Mouse (Mus musculus): ENCODE results near the gene Bst2. TPM values are rescaled to one million over a fixed set of nuclear protein-coding genes. Genes with fewer than 3 reads are reported as not detected.

Gene Bst2
- polyA plus RNA-seq, 2 experiments: 12.2 to 41.1 TPM

DNA sequence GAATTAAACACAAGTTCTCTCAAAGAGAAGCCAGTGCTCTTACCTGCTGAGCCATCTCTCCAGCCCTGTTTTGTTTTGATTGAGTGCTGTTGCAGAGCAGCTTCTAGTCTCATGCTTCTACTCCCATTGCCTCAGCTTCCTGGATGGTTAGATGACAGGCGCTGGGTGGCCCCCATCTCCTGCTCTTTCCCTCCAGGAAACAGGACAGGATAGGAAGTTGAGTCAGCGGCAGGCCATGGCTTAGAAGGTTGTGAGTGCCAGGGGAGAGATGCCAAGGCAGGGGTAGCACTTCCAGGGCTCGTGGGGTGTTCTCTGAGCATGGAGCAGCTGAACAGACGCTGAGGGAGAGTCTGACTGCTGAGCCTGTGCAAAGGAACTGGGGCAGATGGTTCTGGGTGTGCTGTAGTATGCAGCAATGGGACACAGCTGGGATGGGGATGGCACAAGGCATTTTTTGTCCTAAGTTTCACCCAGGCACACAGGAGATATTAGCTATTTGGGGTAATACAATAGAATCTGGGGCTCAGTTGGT, 40.7 kb upstream of the Bst2 start:
- WGBS (ENCODE audit: insufficient replicate concordance): 39% methylated on average over 4 of the region's 4 CpGs

DNA sequence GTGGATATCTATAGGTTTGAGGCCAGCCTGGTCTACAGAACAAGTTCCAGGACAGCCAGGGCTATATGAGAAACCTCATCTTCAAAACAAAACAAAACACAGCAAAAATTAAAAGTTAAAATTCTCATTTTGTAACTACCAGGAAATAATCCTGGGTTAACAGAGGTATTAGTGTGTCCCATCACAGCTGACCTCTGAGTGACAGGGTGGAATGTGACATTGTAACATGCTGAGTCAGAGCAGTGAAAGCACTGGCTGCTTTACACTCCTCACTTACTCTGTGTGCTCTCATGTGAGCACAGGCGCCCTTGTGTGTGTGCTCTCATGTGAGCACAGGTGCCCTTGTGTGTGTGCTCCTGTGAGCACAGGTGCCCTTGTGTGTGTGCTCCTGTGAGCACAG, 37.8 kb upstream of the Bst2 start:
- Histone ChIP-seq H3K27me3 (ENCODE audit: control insufficient read depth, insufficient read depth, low read length) (no peaks in the 10 kb centered on the region; the same call in 1 of the 2 replicates), H3K4me3 (ENCODE audit: insufficient read depth in 1 of 2, low read depth in 2 of 2, low read length in 2 of 2) (no peak overlapping the region), H3K27ac (no peak overlapping the region), H3K4me2 (ENCODE audit: low read depth) (no peak overlapping the region), H3K36me3 (replicated peaks; ENCODE audit: control insufficient read depth, insufficient read depth, low read depth) (no peaks in the 10 kb centered on the region), H3K9me3 (ENCODE audit: control insufficient read depth, low read length) (no peaks in the 10 kb centered on the region), H3K9ac (replicated peaks) (no peak overlapping the region), H3K4me1 (replicated peaks; ENCODE audit: control insufficient read depth in 2 of 2, insufficient read depth in 2 of 2, low read length in 1 of 2) (peaks cover 0 to 6% of the 10 kb centered on the region in 2 experiments; a peak in 3 of 4 replicates)
- ATAC-seq (ENCODE audit: insufficient read depth) (no peak), DNase-seq (ENCODE audit: low read depth in 3 of 3, low spot score in 3 of 3) (no peak)
- 56% methylated on average over 1 of the region's 1 CpGs for WGBS (ENCODE audit: insufficient replicate concordance)
- TF ChIP-seq CTCF (IDR thresholded peaks at IDR 0.05; ENCODE audit: low read depth) (no peak), EP300 (IDR thresholded peaks at IDR 0.05; ENCODE audit: low read depth) (no peak)

More for the DNA sequence above, 40.7 kb upstream of the Bst2 start:
- no peak for ATAC-seq (ENCODE audit: insufficient read depth)
- no peaks in the 10 kb centered on the region for H3K27me3 ChIP-seq (ENCODE audit: control insufficient read depth, insufficient read depth, low read length)
- H3K9ac ChIP-seq (replicated peaks): no peak overlapping the region
- no peak overlapping the region for H3K4me2 ChIP-seq (ENCODE audit: low read depth)
- H3K4me1 ChIP-seq (replicated peaks; ENCODE audit: control insufficient read depth in 2 of 2, insufficient read depth in 2 of 2, low read length in 1 of 2): no peaks in the 10 kb centered on the region
- DNase-seq (ENCODE audit: low read depth in 3 of 3, low spot score in 3 of 3): no peak
- no peak overlapping the region for H3K4me3 ChIP-seq (ENCODE audit: insufficient read depth in 1 of 2, low read depth in 2 of 2, low read length in 2 of 2)
- no peak overlapping the region for H3K27ac ChIP-seq
- H3K9me3 ChIP-seq (ENCODE audit: control insufficient read depth, low read length): no peaks in the 10 kb centered on the region
- TF ChIP-seq EP300 (IDR thresholded peaks at IDR 0.05; ENCODE audit: low read depth) (no peak), CTCF (IDR thresholded peaks at IDR 0.05; ENCODE audit: low read depth) (no peak)
- no peaks in the 10 kb centered on the region for H3K36me3 ChIP-seq (replicated peaks; ENCODE audit: control insufficient read depth, insufficient read depth, low read depth)

DNA sequence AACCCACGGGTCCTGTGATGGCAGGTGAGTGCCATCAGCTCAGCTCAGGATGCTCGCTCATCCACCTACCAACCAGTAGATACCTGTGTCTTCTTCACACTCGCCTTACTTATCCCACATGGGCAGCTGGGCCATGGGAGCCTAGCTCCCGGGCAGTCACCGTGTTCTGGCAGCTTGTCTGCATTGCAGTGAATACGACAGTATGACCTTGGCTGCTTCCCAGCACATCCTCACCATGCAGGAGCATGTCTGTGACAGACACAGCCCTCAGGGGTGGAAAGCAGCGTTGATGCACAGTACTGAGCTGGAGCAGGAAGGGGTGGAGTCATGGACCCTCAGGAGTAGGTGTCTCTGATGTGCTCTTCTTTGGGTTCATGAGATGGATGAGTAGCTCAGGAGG, 37.2 kb upstream of the Bst2 start:
- H3K36me3 ChIP-seq (replicated peaks; ENCODE audit: control insufficient read depth, insufficient read depth, low read depth): no peaks in the 10 kb centered on the region
- H3K4me3 ChIP-seq (ENCODE audit: insufficient read depth in 1 of 2, low read depth in 2 of 2, low read length in 2 of 2): no peak overlapping the region
- no peak overlapping the region for H3K9ac ChIP-seq (replicated peaks)
- peaks cover 3% of the 10 kb centered on the region for H3K27me3 ChIP-seq (ENCODE audit: control insufficient read depth, insufficient read depth, low read length)
- no peak for ATAC-seq (ENCODE audit: insufficient read depth)
- H3K27ac ChIP-seq: no peak overlapping the region
- no peak for DNase-seq (ENCODE audit: low read depth in 3 of 3, low spot score in 3 of 3)
- H3K4me1 ChIP-seq (replicated peaks; ENCODE audit: control insufficient read depth in 2 of 2, insufficient read depth in 2 of 2, low read length in 1 of 2): peaks cover 3 to 7% of the 10 kb centered on the region in 2 experiments
- H3K4me2 ChIP-seq (ENCODE audit: low read depth): no peak overlapping the region
- TF ChIP-seq CTCF (IDR thresholded peaks at IDR 0.05; ENCODE audit: low read depth): no peak
- no peak for TF ChIP-seq EP300 (IDR thresholded peaks at IDR 0.05; ENCODE audit: low read depth)
- 62% methylated on average over 7 of the region's 7 CpGs for WGBS (ENCODE audit: insufficient replicate concordance)
- no peaks in the 10 kb centered on the region for H3K9me3 ChIP-seq (ENCODE audit: control insufficient read depth, low read length)

DNA sequence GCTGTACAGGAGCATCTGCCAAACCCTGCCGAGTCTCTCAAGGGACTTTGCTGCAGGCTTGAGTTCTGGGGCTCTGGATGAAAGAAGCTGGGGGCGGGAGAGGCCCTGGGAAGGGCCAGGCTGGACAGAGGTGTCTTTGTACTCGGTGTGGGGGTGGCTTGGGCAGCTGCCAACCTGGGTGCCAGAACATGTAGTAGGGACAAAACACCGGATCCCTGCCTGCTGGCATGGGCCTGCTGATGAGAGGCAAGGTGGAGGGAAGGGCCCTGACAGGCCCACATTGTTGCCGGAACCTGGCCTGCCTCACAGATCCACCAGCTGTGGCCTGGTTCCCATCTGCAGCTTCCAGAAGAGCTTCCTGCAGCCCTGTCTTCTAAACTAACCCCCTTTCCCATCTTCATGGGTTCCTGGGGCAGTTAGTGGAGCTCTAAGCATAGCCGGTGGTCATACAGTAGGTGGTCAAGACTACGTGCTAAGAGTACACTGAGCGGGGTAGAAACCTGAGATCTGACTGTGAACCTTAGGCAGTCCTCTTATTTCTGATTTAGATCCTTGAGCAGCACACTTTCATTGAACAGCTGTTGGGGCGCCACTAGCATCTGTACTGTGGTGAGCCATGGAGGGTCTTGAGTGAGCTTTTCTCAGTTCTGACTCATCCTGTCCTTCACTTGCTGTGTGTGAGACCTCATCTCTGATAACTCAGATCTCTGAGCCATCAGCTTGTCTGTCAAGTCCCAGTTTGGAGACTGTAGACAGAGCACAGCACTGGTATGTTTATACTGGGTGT, 35.8 kb upstream of the Bst2 start:
- no peak for ATAC-seq (ENCODE audit: insufficient read depth)

DNA sequence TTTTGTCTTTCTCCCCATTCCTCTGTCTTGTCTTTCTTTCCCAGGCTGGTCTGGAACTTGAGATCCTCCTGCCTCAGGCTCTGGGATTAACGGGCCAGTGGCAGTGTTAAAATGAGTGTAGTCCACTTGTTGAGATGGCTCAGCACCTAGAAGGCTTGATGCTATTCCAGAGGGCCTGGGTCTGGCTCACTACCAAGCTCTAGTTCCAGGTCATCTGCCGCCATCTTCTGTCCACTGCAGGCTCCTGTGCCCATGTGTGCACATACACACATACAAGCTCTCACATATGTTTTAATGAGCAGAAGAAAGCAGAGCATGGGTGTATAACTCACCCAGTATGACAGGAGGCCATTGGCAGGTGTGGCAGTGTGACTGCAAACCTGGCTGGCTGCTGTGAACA, 34.8 kb upstream of the Bst2 start:
- peaks cover 3 to 7% of the 10 kb centered on the region in 2 experiments for H3K4me1 ChIP-seq (replicated peaks; ENCODE audit: control insufficient read depth in 2 of 2, insufficient read depth in 2 of 2, low read length in 1 of 2)
- DNase-seq (ENCODE audit: low read depth in 3 of 3, low spot score in 3 of 3) (no peak), ATAC-seq (ENCODE audit: insufficient read depth) (no peak)
- H3K4me2 ChIP-seq (ENCODE audit: low read depth): no peak overlapping the region
- 61% methylated on average over 2 of the region's 2 CpGs for WGBS (ENCODE audit: insufficient replicate concordance)
- H3K36me3 ChIP-seq (replicated peaks; ENCODE audit: control insufficient read depth, insufficient read depth, low read depth): no peaks in the 10 kb centered on the region
- TF ChIP-seq CTCF (IDR thresholded peaks at IDR 0.05; ENCODE audit: low read depth): no peak
- TF ChIP-seq EP300 (IDR thresholded peaks at IDR 0.05; ENCODE audit: low read depth): no peak
- peaks cover 9% of the 10 kb centered on the region for H3K27me3 ChIP-seq (ENCODE audit: control insufficient read depth, insufficient read depth, low read length)
- no peak overlapping the region for H3K27ac ChIP-seq
- no peak overlapping the region for H3K9ac ChIP-seq (replicated peaks)
- no peaks in the 10 kb centered on the region for H3K9me3 ChIP-seq (ENCODE audit: control insufficient read depth, low read length)
- H3K4me3 ChIP-seq (ENCODE audit: insufficient read depth in 1 of 2, low read depth in 2 of 2, low read length in 2 of 2): no peak overlapping the region

More for the DNA sequence above, 35.8 kb upstream of the Bst2 start:
- no peak for DNase-seq (ENCODE audit: low read depth in 3 of 3, low spot score in 3 of 3)
- H3K9ac ChIP-seq (replicated peaks): no peak overlapping the region
- no peak overlapping the region for H3K27ac ChIP-seq
- H3K4me3 ChIP-seq (ENCODE audit: insufficient read depth in 1 of 2, low read depth in 2 of 2, low read length in 2 of 2): no peak overlapping the region
- peaks cover 3 to 7% of the 10 kb centered on the region in 2 experiments for H3K4me1 ChIP-seq (replicated peaks; ENCODE audit: control insufficient read depth in 2 of 2, insufficient read depth in 2 of 2, low read length in 1 of 2)
- no peaks in the 10 kb centered on the region for H3K9me3 ChIP-seq (ENCODE audit: control insufficient read depth, low read length)
- H3K36me3 ChIP-seq (replicated peaks; ENCODE audit: control insufficient read depth, insufficient read depth, low read depth): no peaks in the 10 kb centered on the region
- TF ChIP-seq CTCF (IDR thresholded peaks at IDR 0.05; ENCODE audit: low read depth): no peak
- no peak for TF ChIP-seq EP300 (IDR thresholded peaks at IDR 0.05; ENCODE audit: low read depth)
- peaks cover 9% of the 10 kb centered on the region for H3K27me3 ChIP-seq (ENCODE audit: control insufficient read depth, insufficient read depth, low read length)
- 77% methylated on average over 9 of the region's 9 CpGs for WGBS (ENCODE audit: insufficient replicate concordance)
- no peak overlapping the region for H3K4me2 ChIP-seq (ENCODE audit: low read depth)
